Mouse (Mus musculus) heart, embryonic 16.5 days (tissue): Measurements from ENCODE around the gene Nupr1l. TPM values are rescaled to one million over a fixed set of nuclear protein-coding genes. Genes with fewer than 3 reads are reported as not detected.
"Not testable (repeated sequence)": the region's sequence is repeated elsewhere in the genome, so short reads cannot be mapped to it uniquely, and the experiment has no call there.

Source experiments
- ATAC-seq: fragments of 200-750 bp; cut with Nextera tagmentation; replicated peaks from 2 replicates; pipeline ENCODE4 v1.8.0; 2017; ENCODE audit warnings: moderate number of reproducible peaks; ENCODE audit not compliant: insufficient read depth, low FRiP score; ENCODE audit errors: extremely low read depth
- H3K27ac ChIP-seq: fragments of 300-500 bp; sonication (generic); 2 replicates; pipeline ENCODE4 v1.5.1; 2014; ENCODE audit warnings: mild to moderate bottlenecking, low read length, control low read depth, moderate library complexity
- H3K27me3 ChIP-seq: fragments of 300-500 bp; sonication (generic); 2 replicates; pipeline ENCODE4 v1.6.1; 2014; ENCODE audit warnings: low read length, mixed read lengths; ENCODE audit not compliant: control insufficient read depth, insufficient read depth
- H3K36me3 ChIP-seq: fragments of 300-500 bp; sonication (generic); 2 replicates; pipeline ENCODE4 v1.6.1; 2014; ENCODE audit not compliant: control insufficient read depth, insufficient read depth
- H3K4me1 ChIP-seq: fragments of 300-500 bp; sonication (generic); 2 replicates; pipeline ENCODE4 v1.6.1; 2014; ENCODE audit warnings: low read length, mixed read lengths; ENCODE audit not compliant: control insufficient read depth, insufficient read depth
- H3K4me2 ChIP-seq: fragments of 300-500 bp; sonication (generic); 2 replicates; pipeline ENCODE4 v1.6.1; 2014; ENCODE audit warnings: low read depth, mild to moderate bottlenecking, control low read depth, low read length
- H3K4me3 ChIP-seq: fragments of 300-500 bp; sonication (generic); 2 replicates; pipeline ENCODE4 v1.5.1; 2014; ENCODE audit warnings: mild to moderate bottlenecking, control low read depth, low read length
- H3K9ac ChIP-seq: fragments of 300-500 bp; sonication (generic); 2 replicates; pipeline ENCODE4 v1.6.1; 2014; ENCODE audit warnings: low read length, control low read depth
- H3K9me3 ChIP-seq: fragments of 300-500 bp; sonication (generic); replicated peaks from 2 replicates; pipeline ENCODE4 v1.6.1; 2016; ENCODE audit warnings: low read length; ENCODE audit not compliant: control insufficient read depth
- WGBS: fragments of 180-500 bp; shearing (Covaris S2); extraction: QIAGEN DNeasy Blood & Tissue Kit; methylation state at CpG from one replicate; pipeline ENCODE4 v1.1.7; 2014; 5-methylcytosine and 5-hydroxymethylcytosine counted together
- polyA plus RNA-seq: library from polyadenylated mRNA; unstranded; fragments of >200 nt; fragmentation: Nextera tagmentation; extraction: Ambion mirVana; gene quantifications from 2 replicates; pipeline ENCODE4 v1.2.1, GENCODE M21; 2015

The Nupr1l gene
- polyA plus RNA-seq, 1 experiment from 2014 or later: 2.3 TPM

- Histone ChIP-seq H3K9me3 (no peaks in the 10 kb centered on the region), H3K4me1 (no peaks in the 10 kb centered on the region), H3K4me2 (no peak overlapping the region), H3K9ac (no peak overlapping the region), H3K36me3 (no peaks in the 10 kb centered on the region), H3K27ac (no peak overlapping the region), H3K4me3 (no peak overlapping the region), H3K27me3 (no peaks in the 10 kb centered on the region)
- no peak for ATAC-seq
- 85% methylated on average over 8 of the region's 8 CpGs for WGBS
These were observed 16.6 kb downstream of the Nupr1l start for GRCm38 (mm10) chr5:129924820-129925452.

GRCm38 (mm10) chr5:129925933-129926332, 17.6 kb downstream of the Nupr1l start:
- no peak for ATAC-seq
- Histone ChIP-seq H3K4me2 (no peak overlapping the region), H3K4me1 (no peaks in the 10 kb centered on the region), H3K4me3 (no peak overlapping the region), H3K9ac (no peak overlapping the region), H3K9me3 (no peaks in the 10 kb centered on the region), H3K27ac (no peak overlapping the region), H3K27me3 (no peaks in the 10 kb centered on the region), H3K36me3 (no peaks in the 10 kb centered on the region)
- 74% methylated on average over 5 of the region's 5 CpGs for WGBS

GRCm38 (mm10) chr5:129929924-129930855, 21.9 kb downstream of the Nupr1l start:
- no peaks in the 10 kb centered on the region for H3K4me1 ChIP-seq
- no peak overlapping the region for H3K27ac ChIP-seq
- H3K9ac ChIP-seq: no peak overlapping the region
- no peak overlapping the region for H3K4me3 ChIP-seq
- H3K9me3 ChIP-seq: no peaks in the 10 kb centered on the region
- no peak overlapping the region for H3K4me2 ChIP-seq
- H3K36me3 ChIP-seq: no peaks in the 10 kb centered on the region
- ATAC-seq: no peak
- H3K27me3 ChIP-seq: no peaks in the 10 kb centered on the region
- WGBS: 48% methylated on average over 9 of the region's 9 CpGs

DNA sequence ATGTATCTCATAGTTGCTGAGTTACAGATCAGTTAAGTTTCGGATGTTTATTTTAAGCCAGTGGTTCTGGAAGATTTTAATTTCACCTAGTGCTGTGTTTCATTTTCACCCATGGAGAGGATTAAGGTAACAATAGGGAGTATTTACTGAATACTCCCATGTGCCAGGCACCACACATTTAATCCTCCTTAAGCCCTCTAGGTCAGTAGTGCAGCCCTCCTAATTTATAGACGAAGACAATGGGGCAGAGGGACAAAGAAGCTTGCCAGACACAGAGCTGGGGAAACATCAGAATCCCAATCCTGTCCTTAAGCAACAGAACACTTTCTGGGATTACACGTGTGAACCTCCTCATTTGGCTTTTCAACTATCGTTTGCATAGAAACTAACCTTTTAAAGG, 28.6 kb downstream of the Nupr1l start:
- Histone ChIP-seq H3K4me2 (no peak overlapping the region), H3K36me3 (no peaks in the 10 kb centered on the region), H3K27ac (no peak overlapping the region), H3K4me1 (no peaks in the 10 kb centered on the region), H3K4me3 (no peak overlapping the region), H3K9ac (no peak overlapping the region), H3K27me3 (no peaks in the 10 kb centered on the region), H3K9me3 (no peaks in the 10 kb centered on the region)
- WGBS: 59% methylated on average over 4 of the region's 4 CpGs
- no peak for ATAC-seq

- Histone ChIP-seq H3K27me3 (no peaks in the 10 kb centered on the region), H3K4me2 (no peak overlapping the region), H3K4me3 (no peak overlapping the region), H3K27ac (no peak overlapping the region), H3K9ac (no peak overlapping the region), H3K36me3 (peaks cover 2% of the 10 kb centered on the region; the same call in 1 of the 2 replicates), H3K4me1 (peaks cover 4% of the 10 kb centered on the region; the same call in 1 of the 2 replicates), H3K9me3 (no peaks in the 10 kb centered on the region)
- no peak for ATAC-seq
- WGBS: 37% methylated on average over 2 of the region's 2 CpGs
These were observed 31.9 kb downstream of the Nupr1l start for GRCm38 (mm10) chr5:129940281-129940680.

- Histone ChIP-seq H3K9me3 (no peaks in the 10 kb centered on the region), H3K9ac (peak overlapping the region; percentile 41), H3K4me1 (peaks cover 4% of the 10 kb centered on the region; the same call in 1 of the 2 replicates), H3K4me2 (peak overlapping the region; percentile 69), H3K27ac (0 out of 2 replicates have a peak overlapping the region, but pooled peaks have one; percentile 20), H3K36me3 (peaks cover 4% of the 10 kb centered on the region; the same call in 1 of the 2 replicates), H3K4me3 (peak overlapping the region; percentile 58), H3K27me3 (no peaks in the 10 kb centered on the region)
- peak; percentile 6 for ATAC-seq
- 3% methylated on average over 9 of the region's 9 CpGs for WGBS
These were observed 32.6 kb downstream of the Nupr1l start for GRCm38 (mm10) chr5:129940736-129941494.

DNA sequence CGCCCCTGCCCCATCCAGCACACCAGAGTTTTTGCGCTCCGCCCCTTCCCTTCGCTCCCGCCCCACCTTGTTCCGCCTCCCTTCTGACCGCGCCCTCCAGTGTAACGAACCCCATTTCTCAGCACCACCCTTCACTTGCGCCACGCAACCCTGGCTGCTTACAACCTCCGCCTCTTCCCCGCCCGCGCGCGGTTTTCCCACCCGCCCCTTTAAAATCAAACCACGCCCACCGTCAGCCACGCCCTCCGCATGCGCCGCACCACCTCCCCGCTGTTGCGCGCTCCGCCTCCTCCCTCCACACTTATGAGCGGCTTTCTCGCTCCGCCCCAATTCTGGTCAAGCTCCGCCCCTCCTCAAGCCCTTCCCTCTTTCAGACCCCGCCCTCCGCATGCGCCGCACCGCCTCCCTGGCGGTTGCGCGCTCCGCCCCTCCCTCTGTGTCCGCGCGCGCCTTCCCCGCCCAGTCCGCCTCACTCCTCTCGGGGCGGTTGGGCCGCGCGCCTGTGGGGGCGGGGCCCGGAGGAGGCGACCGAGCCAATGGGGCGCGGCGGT, 33.2 kb downstream of the Nupr1l start, which contains the start of gene Vkorc1l1:
Vkorc1l1 (plus strand) TSS at position 476 of the 551 bp plus-strand sequence.
- no peaks in the 10 kb centered on the region for H3K27me3 ChIP-seq
- peak; percentile 95 for ATAC-seq
- peaks cover 4% of the 10 kb centered on the region; the same call in 1 of the 2 replicates for H3K36me3 ChIP-seq
- H3K4me1 ChIP-seq: peaks cover 4% of the 10 kb centered on the region; the same call in 1 of the 2 replicates
- H3K4me2 ChIP-seq: peak within 1 kb of the TSS; percentile 93
- H3K9ac ChIP-seq: peak within 1 kb of the TSS; percentile 89
- peak within 1 kb of the TSS; percentile 77 for H3K27ac ChIP-seq
- WGBS: under 1% methylated on average over 59 of the region's 59 CpGs
- peak within 1 kb of the TSS; percentile 89 for H3K4me3 ChIP-seq
- no peaks in the 10 kb centered on the region for H3K9me3 ChIP-seq

DNA sequence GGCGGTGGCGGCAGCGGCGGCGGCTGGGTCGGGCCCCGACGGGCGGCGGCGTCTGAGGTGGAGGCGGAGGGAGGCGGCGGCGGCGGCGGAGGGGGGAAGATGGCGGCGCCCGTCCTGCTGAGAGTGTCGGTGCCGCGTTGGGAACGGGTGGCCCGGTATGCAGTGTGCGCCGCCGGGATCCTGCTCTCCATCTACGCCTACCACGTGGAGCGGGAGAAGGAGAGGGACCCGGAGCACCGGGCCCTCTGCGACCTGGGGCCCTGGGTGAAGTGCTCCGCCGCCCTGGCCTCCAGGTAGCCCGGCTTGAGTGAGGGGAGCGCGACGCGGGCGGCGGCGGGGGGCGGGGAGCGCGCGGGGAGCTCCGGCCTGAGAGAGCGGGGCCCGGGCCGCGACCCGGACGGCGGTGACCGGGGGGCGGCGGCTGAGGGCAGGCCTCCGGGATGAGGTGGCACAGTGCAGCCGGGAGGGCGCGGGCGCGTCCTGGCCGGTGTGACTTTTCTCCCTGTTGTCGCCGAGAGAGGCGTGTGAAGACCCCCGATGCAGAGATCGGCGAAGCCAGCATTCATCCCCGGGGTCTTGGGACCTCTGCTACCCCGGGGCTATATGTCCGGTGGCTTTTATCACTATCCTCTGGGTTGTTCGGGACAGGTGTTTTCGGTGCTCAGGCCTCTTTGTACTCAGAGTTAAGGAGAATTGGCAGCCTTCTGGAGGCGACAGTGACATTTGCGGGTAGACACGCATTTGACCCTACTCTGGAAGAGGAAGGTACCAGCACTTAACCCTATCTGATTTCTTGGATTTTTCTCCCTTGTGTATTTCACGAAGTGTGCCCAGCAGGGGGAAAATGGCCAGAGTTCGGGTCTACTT, 34.0 kb downstream of the Nupr1l start:
- H3K36me3 ChIP-seq, H3K9me3 ChIP-seq, H3K27me3 ChIP-seq, H3K4me1 ChIP-seq: not testable (repeated sequence)
- Histone ChIP-seq H3K4me2 (peak overlapping the region; percentile 93), H3K9ac (peak overlapping the region; percentile 89), H3K27ac (peak overlapping the region; percentile 77), H3K4me3 (peak overlapping the region; percentile 89)
- ATAC-seq: peak; percentile 20; the same call in 1 of the 2 replicates
- under 1% methylated on average over 54 of the region's 82 CpGs for WGBS
